Mouse (Mus musculus): ENCODE results near the gene Pde10a. TPM values are rescaled to one million over a fixed set of nuclear protein-coding genes. Genes with fewer than 3 reads are reported as not detected.

Gene Pde10a
- polyA plus RNA-seq, 1 experiment from 2014 or later, result 2.6 TPM

DNA sequence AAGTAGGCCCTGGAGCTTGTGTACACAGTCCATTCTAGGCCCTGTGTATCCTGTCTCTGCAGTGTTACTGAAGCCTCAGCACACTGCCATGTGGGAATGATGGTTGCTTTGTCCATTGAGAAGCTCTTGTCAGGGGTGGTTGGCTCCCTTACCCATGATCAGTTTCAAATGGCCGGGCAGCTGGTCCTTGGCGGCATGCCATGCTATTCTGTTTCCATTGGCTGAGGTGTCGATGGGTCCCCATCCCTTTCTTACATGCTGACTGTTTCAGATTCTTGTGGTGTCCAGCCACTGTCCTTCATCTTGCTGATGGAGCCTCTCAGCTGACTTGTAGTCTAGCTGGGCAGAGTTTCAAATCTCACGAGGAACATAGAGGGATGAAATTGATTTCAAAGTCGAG is 305.8 kb downstream of the Pde10a start:
- H3K36me3 ChIP-seq (ENCODE audit: insufficient read depth), result no peaks in the 10 kb centered on the region
- DNase-seq (no peak), ATAC-seq (ENCODE audit: insufficient read depth) (no peak)
- no peaks in the 10 kb centered on the region for H3K27me3 ChIP-seq (ENCODE audit: insufficient read depth, low read length)
- no peak for TF ChIP-seq CTCF (IDR thresholded peaks at IDR 0.05; ENCODE audit: low read depth)
- H3K4me3 ChIP-seq (ENCODE audit: low read depth, low read length), result no peak overlapping the region
- no peak overlapping the region for H3K9ac ChIP-seq
- no peaks in the 10 kb centered on the region for H3K9me3 ChIP-seq (ENCODE audit: low read depth, low read length)
- 74% methylated on average over 5 of the region's 5 CpGs for WGBS
- no peak overlapping the region for H3K27ac ChIP-seq (ENCODE audit: low read depth)
- H3K4me1 ChIP-seq (ENCODE audit: insufficient read depth), result no peaks in the 10 kb centered on the region
- H3K4me2 ChIP-seq, result no peak overlapping the region

GRCm38 (mm10) chr17:8836292-8836691 is 311.1 kb downstream of the Pde10a start:
- Histone ChIP-seq H3K4me2 (no peak overlapping the region), H3K27ac (ENCODE audit: low read depth) (no peak overlapping the region), H3K9ac (no peak overlapping the region), H3K36me3 (ENCODE audit: insufficient read depth) (no peaks in the 10 kb centered on the region), H3K9me3 (ENCODE audit: low read depth, low read length) (no peaks in the 10 kb centered on the region), H3K27me3 (ENCODE audit: insufficient read depth, low read length) (no peaks in the 10 kb centered on the region), H3K4me3 (ENCODE audit: low read depth, low read length) (no peak overlapping the region), H3K4me1 (ENCODE audit: insufficient read depth) (no peaks in the 10 kb centered on the region)
- 84% methylated on average over 5 of the region's 5 CpGs for WGBS
- DNase-seq (no peak), ATAC-seq (ENCODE audit: insufficient read depth) (no peak)
- no peak for TF ChIP-seq CTCF (IDR thresholded peaks at IDR 0.05; ENCODE audit: low read depth)

GRCm38 (mm10) chr17:8838252-8838651 is 313.1 kb downstream of the Pde10a start:
- Histone ChIP-seq H3K36me3 (ENCODE audit: insufficient read depth) (no peaks in the 10 kb centered on the region), H3K27me3 (ENCODE audit: insufficient read depth, low read length) (no peaks in the 10 kb centered on the region), H3K9ac (no peak overlapping the region), H3K4me3 (ENCODE audit: low read depth, low read length) (no peak overlapping the region), H3K4me1 (ENCODE audit: insufficient read depth) (no peaks in the 10 kb centered on the region), H3K9me3 (ENCODE audit: low read depth, low read length) (no peaks in the 10 kb centered on the region), H3K27ac (ENCODE audit: low read depth) (no peak overlapping the region), H3K4me2 (no peak overlapping the region)
- 43% methylated on average over 8 of the region's 8 CpGs for WGBS
- DNase-seq (peak; percentile 34), ATAC-seq (ENCODE audit: insufficient read depth) (no peak)
- no peak for TF ChIP-seq CTCF (IDR thresholded peaks at IDR 0.05; ENCODE audit: low read depth)

- Histone ChIP-seq H3K9me3 (ENCODE audit: low read depth, low read length) (no peaks in the 10 kb centered on the region), H3K4me2 (no peak overlapping the region), H3K27me3 (ENCODE audit: insufficient read depth, low read length) (no peaks in the 10 kb centered on the region), H3K27ac (ENCODE audit: low read depth) (no peak overlapping the region), H3K4me3 (ENCODE audit: low read depth, low read length) (no peak overlapping the region), H3K36me3 (ENCODE audit: insufficient read depth) (no peaks in the 10 kb centered on the region), H3K9ac (no peak overlapping the region), H3K4me1 (ENCODE audit: insufficient read depth) (no peaks in the 10 kb centered on the region)
- no peak for ATAC-seq (ENCODE audit: insufficient read depth)
- no peak for TF ChIP-seq CTCF (IDR thresholded peaks at IDR 0.05; ENCODE audit: low read depth)
- WGBS, result 65% methylated on average over 10 of the region's 10 CpGs
- peak; percentile 19 for DNase-seq
Measured at GRCm38 (mm10) chr17:8839237-8840011, 314.3 kb downstream of the Pde10a start.

DNA sequence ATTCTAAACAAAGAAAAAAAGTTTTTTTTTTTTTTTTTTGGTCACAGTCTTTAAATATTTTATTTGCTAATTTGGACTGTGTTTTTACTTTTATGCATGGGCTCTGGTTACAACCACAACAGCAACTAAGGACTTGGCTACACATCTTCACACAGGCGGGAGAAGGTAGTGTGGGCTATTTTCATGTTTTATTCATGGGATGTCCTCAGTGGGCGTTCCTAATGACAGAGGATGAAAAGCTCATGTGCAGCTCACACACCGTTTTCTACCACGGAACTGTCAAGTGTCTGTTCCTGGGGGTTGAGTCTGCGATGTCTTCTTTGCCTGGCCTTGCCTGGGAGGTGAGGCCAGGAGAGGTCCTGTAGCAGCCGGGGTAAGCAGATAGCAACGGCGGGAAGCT is 315.9 kb downstream of the Pde10a start:
- 69% methylated on average over 8 of the region's 8 CpGs for WGBS
- Histone ChIP-seq H3K36me3 (ENCODE audit: insufficient read depth) (no peaks in the 10 kb centered on the region), H3K9ac (no peak overlapping the region), H3K4me1 (ENCODE audit: insufficient read depth) (no peaks in the 10 kb centered on the region), H3K4me3 (ENCODE audit: low read depth, low read length) (no peak overlapping the region), H3K27ac (ENCODE audit: low read depth) (no peak overlapping the region), H3K27me3 (ENCODE audit: insufficient read depth, low read length) (no peaks in the 10 kb centered on the region), H3K4me2 (no peak overlapping the region), H3K9me3 (ENCODE audit: low read depth, low read length) (no peaks in the 10 kb centered on the region)
- no peak for ATAC-seq (ENCODE audit: insufficient read depth)
- no peak for TF ChIP-seq CTCF (IDR thresholded peaks at IDR 0.05; ENCODE audit: low read depth)
- no peak for DNase-seq

GRCm38 (mm10) chr17:8841897-8842540 is 316.8 kb downstream of the Pde10a start:
- no peak overlapping the region for H3K4me2 ChIP-seq
- no peak for TF ChIP-seq CTCF (IDR thresholded peaks at IDR 0.05; ENCODE audit: low read depth)
- no peaks in the 10 kb centered on the region for H3K4me1 ChIP-seq (ENCODE audit: insufficient read depth)
- DNase-seq, result no peak
- no peak overlapping the region for H3K27ac ChIP-seq (ENCODE audit: low read depth)
- no peak overlapping the region for H3K4me3 ChIP-seq (ENCODE audit: low read depth, low read length)
- H3K9me3 ChIP-seq (ENCODE audit: low read depth, low read length), result no peaks in the 10 kb centered on the region
- H3K27me3 ChIP-seq (ENCODE audit: insufficient read depth, low read length), result no peaks in the 10 kb centered on the region
- 65% methylated on average over 8 of the region's 8 CpGs for WGBS
- no peak for ATAC-seq (ENCODE audit: insufficient read depth)
- H3K9ac ChIP-seq, result no peak overlapping the region
- H3K36me3 ChIP-seq (ENCODE audit: insufficient read depth), result no peaks in the 10 kb centered on the region

GRCm38 (mm10) chr17:8842662-8843061 is 317.5 kb downstream of the Pde10a start:
- no peak overlapping the region for H3K4me2 ChIP-seq
- H3K27me3 ChIP-seq (ENCODE audit: insufficient read depth, low read length), result no peaks in the 10 kb centered on the region
- WGBS, result 44% methylated on average over 4 of the region's 4 CpGs
- DNase-seq (peak; percentile 66), ATAC-seq (ENCODE audit: insufficient read depth) (no peak)
- no peaks in the 10 kb centered on the region for H3K36me3 ChIP-seq (ENCODE audit: insufficient read depth)
- H3K4me3 ChIP-seq (ENCODE audit: low read depth, low read length), result no peak overlapping the region
- no peaks in the 10 kb centered on the region for H3K9me3 ChIP-seq (ENCODE audit: low read depth, low read length)
- no peak overlapping the region for H3K27ac ChIP-seq (ENCODE audit: low read depth)
- no peak for TF ChIP-seq CTCF (IDR thresholded peaks at IDR 0.05; ENCODE audit: low read depth)
- no peaks in the 10 kb centered on the region for H3K4me1 ChIP-seq (ENCODE audit: insufficient read depth)
- H3K9ac ChIP-seq, result no peak overlapping the region
